Mouse (Mus musculus) Muller cell, postnatal 12 days (primary cell): Measurements from ENCODE around the gene Ispd.
A peak's percentile ranks its signal among the peaks of the same experiment; 100 is the strongest.

Source experiments
- DNase-seq: peaks from one replicate; pipeline ENCODE4 v3.0.0-alpha.2; 2015; ENCODE audit errors: inconsistent ontology term

The Ispd gene

DNA sequence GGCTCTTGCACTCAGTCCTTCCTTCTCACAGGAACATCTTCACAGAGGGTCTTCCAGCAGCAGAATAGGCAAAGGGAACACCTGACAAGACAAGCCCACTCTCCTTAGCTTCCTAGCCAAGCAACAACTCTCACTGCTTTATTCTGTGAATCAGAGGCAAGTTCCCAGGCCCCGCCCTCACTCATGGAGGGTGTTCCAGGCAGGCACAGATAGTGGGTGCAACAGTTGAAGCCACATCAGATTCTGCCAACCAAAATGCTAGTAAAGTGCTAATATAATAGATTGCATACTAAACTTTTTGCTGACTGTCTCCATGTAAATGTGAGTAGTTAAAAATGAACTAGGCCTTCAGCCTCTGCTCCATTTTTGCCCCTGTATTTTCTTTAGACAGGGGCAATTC lies 173.4 kb downstream of the Ispd start:
- DNase-seq = no peak

DNA sequence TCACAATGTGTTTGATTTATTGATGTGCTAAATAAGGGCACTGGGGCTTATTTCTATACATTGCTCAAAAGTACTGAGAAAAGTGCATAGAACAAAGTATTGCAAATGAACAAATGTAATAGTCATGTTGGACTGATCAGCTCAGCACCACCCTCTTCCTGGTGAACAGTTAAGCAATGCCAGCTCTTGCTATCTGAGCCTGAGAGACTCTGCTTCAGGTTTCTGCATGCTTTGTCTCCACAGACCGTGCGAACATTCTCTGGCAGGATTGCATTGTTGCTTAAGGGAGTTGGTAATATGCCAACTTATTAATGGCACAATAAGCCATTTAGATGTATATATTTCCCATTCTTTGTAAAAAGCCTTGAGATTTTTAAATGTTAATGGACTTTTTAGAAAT lies 182.9 kb downstream of the Ispd start:
- no peak for DNase-seq

DNA sequence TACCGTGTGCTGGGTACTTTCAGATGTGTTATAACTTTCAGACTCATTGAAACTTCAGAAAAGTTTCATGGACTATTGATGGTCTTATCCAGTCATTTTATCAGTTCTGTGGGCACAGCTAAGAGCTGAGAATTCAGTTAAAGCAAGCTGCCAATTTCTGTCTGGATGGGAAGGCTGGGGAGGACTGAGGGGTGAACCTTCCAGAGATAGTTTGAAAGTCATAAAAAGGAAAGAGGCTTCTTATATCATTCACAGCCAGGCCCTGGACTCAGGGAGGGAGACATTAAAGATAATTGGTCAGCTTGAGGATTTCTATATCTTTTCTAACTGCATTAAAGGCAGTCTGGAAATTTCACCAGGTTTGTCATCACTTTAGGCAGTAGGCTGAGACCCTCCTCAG lies 185.7 kb downstream of the Ispd start:
- no peak for DNase-seq

DNA sequence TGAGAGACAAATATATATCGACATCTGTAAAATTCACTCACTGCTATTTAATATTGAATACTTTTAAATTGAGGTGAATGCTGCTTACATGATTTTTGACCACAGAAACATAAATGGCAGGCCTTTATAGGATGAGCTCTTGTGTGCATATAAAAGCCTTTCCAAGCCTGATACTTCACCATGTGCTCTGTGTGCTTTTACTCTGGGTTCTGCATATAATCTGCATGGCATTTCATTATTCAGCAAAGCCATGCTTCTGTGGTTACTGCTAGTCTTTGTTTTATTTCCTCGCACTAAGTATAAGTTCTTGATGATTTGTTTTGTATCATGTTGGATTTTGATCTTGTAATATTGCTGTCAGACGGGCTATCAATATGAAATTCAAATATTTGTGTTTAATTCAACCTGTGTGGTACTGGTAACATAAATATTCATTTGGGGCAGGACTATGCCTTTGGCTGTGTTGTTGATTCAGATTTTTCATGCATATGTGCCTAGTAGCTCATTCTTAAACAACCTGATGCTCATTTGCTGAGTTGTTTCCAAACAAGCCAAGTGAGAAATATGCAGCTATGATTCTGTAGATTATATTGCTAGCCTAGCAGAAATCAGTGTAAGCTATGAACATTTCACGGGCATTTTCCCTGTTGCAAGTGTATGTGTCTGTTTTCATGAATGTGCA lies 189.3 kb downstream of the Ispd start:
- DNase-seq = no peak

DNA sequence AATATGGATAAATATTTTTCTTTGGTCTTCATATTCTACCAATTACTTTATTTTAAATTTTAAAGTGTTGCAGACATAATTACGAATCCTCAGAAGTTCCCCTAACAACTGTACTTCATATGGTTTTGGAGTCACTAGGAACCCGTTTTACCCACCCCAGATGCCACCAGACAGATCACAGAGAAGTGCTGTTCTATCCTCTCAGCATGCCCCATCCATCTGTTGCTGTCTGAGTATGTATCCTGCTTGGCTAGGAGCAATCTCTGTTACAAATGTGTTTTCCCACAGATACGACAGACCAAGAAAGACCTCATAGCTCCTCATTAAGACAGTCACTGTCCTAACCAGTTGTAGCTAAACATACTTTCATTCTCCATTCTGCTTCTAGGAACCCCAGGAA lies 203.6 kb downstream of the Ispd start:
- no peak for DNase-seq

DNA sequence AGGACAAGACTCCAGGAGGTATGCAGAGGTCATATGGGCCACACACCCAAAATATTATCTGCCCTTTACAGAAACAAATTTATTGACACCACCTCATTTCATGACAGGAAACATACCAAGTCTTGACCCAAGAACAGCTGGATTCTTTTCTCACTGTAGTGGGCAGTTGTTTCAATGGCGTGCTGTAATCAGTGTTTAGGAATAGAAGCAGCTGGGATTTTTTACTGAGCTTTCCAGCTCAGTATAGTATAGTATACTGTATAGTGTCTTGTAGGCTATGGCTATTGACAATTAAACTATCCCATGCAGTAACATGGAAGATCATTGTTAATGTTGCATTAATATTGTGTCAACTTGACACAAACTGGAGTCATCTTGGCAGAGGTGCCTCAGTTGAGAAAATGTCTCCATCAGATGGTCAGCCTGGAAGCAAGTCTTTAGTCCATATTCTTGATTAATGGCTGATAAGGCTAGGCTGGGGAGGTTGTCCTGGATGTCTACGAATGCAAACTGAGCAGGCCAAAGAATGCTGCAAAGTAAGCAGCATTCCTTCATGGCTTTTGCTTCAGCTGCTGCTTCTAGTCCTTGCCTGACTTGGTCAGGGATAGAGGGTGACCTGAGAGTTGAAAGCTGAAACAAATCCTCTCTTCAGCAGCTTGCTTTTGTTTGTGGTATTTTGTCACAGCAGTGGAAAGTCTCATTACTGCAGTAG lies 216.4 kb downstream of the Ispd start:
- no peak for DNase-seq

DNA sequence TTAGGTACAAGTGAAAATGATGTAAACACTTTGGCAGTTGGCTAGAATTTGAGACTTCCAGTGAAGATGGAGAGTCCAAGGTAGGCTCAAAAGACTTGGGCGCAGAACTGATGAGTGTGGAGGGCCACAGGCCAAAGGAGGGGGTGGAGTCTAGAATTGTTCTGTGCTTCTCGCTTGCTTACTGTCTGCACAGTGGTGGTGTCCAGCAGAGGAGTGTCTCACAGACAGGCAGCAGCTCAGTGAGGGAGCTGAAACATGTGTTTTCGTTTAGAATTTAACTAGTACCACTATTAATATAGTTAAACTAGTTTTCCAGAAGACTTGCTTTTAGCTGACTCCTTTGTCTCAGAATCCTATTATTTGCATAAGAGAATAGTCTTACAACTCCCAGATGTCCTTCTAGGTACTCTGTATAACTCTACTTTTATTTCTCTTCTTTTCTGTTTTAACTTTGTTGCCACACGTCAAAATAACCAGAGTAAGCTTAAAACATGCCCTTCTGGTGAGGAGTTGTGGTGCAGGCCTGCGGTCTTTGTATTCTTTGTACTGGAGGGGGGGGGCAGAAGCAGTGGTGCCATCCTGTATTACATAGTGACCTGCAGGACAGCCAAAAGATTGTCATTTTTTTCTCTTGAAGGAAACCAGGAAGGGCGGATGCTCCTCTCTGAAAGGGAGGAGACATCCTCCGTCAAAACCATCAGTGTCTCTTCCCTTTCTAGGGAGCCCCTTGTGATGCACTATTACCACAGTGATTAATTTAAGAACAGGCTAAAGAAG lies 240.9 kb downstream of the Ispd start:
- no peak for DNase-seq

DNA sequence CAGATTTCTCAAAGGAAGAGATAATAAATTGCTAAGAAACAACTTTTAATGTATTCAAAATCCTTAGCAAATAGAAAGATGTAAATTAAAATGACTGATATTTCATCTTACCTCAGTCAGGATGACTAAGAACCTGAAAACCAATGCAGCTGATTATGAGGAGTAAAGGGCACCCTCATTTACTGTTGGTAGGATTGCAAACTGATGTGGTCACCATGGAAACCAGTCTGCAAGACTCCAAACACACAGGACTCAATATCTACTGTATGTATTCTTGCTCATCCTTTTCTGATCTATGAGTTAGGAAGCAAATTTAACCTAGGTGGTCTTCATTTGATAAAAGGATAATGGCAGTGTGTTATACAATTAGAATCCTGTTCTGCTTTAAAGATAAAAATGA lies 246.0 kb downstream of the Ispd start:
- no peak for DNase-seq

DNA sequence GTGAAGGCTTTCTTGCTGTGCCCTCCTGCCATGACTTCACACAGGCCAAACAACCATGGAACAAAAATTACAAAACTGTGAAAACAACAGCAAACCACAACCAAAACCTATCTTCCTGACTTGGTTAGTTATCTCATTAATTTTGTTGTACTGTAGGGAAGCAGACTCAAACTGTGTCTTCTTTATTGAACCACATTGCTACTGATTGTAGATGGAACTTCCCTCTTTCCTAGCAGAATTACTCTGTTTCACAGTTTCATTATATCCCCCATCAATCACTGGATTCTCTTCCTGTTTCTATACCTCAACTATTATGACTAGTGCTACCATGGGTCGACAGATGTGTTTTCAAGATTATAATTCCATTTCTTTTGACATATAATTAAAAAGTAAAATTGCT lies 251.2 kb downstream of the Ispd start:
- no peak for DNase-seq

DNA sequence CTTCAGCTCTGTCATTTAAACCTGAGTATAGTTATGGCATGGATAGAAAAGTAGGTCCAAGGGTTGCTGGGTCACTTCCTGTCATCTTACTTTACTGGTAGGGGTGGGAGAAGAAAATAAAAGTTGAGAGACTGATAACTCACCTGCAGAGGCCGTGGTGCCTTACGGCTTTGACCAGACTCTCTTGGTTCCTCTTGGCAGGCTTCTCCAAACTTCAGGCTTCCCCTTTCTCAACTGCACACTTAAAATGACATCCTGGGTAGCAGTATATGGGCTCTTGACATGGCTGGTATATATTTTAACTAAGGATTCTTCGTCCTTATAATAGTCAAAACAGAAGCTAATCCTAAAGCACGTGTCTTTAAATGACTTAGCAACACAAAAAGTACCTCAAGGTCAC lies 266.3 kb downstream of the Ispd start:
- no peak for DNase-seq

DNA sequence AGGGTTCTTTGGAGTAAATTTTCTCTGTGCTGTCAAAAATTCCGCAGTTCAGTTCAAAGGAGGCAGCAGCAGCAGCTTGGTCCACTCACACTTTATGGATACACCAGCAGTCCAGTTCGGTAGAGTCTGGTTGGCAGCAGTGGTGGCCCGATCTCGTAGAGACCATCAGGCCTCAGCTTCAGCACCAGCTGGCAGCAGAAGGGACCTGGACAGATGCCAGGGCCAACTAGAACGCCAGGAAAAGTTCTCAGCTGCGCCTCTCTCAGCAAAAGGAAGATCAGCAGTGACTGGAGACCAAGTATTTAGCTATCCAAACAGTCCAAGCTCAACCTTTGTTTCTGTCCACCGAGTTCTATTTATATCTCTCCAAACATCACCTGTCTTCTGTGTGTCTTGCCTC lies 281.2 kb downstream of the Ispd start:
- DNase-seq = no peak

DNA sequence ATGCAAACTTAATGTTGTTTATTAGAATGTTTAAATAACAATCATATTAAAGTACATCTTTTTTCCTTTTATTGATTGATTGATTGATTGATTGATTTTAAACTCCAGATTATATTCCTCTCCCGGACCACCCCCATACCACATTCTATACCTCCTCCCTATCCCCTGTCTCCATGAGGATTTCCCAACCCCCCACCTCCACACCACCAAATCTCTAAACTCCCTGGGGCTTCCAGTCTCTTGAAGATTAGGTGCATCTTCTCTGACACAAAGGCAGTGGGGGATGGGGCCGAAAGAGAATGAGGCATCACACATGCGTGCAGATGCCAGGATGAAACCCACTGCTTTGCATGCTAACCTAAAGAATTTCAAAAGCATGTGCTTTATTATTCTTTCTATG lies 283.5 kb downstream of the Ispd start:
- no peak for DNase-seq

DNA sequence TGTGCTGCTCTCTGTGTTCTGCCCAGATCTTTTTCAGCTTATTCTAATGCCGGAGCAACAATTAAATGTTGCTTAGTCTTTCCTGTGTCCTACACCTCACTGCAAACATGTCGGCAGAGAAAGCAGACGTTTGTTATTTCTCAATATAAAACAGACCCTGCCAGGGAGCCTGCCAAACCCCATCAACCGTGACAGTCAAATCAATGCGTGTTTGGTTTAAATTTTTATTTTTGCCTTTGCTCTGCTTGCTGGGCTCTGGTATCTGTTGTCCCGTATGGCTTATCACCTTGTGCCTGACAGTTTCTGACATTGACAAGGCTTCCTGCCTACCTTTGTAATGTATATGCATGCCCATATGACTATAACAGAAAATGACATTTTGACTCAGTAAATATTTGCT lies 285.5 kb downstream of the Ispd start:
- DNase-seq = no peak

DNA sequence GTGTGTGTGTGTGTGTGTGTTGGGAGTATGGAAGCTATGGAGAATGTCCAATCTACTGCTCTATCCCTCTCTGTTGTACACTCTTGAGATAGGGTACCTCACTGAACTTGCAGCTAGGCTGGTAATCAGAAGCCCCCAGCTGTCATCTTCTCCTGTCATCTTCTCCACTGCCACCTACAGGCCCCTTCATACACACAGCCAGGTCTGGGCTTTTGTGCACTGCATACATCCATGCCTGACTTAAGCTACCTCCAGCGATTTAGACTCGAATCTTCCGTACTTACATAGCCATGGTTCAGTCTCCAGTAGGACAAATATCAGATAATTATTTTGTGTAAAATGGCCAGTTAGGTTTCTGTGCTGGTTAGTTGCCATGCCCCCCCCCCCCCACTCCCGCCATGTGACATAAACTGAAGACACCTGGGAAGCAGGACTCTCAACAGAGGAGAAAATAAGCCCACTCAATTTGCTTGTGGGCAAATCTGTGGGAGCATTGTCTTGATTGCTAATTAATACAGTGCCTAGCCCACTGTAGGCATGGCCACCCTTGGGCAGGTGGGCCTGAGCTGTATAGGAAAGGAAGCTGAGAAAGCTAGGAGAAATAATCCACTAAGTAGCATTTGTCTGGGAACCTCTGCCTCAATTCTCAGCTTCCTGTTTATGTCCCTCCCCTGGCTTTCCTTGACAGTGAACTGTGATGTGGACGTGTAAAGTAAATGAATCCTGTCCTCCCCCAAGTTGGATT lies 289.1 kb downstream of the Ispd start:
- no peak for DNase-seq

DNA sequence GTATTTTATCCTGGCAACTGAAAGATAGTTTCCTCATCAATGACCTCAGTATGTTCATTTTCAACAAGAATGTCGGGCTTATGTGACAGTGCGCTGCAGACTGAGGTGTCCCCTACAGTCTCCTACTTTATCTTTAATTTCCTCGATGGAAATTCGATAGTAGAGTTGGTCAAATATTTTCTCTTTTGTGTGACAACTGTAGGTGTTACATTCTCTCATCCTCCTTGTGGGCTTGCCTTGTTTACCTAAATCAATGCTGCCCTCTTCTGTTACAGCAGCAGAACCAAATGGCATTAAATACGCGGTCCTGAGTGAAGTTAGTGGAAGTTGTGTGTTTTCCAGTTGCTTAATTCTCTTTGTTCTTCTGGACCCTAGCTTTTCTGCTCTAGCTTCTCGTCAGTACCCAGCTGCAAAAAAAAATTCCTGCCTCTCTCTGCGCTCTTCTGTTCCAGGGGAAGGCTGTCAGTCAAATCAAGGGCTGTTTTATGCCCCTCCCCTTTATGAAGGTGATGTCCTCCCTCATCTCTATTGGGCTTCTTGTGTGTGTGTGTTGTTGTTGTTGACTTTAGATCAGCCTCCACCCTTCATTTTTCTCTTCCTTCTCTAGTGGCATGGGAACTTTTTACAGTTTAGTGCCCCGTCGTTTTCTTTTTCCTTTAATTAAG lies 289.8 kb downstream of the Ispd start:
- peak; percentile 41 for DNase-seq

DNA sequence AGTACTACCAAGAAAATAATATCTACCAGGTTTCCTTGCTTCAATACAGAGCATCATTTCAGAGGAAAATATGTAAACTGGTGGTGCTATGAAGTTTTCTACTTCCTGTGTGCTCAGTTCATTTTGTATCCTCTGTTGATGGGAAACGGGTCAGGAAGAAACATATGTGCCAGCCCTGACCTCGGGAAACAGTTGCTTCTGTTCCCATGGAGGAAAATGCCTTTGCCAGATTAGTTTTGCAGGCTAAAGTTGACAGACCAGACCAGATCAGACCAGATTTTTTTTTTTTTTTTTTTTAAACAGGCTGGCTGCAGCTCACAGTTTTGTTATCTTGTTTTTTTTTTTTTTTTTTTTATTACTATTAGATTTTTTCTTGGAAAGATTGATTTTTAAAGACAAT lies 293.2 kb downstream of the Ispd start:
- DNase-seq = no peak

DNA sequence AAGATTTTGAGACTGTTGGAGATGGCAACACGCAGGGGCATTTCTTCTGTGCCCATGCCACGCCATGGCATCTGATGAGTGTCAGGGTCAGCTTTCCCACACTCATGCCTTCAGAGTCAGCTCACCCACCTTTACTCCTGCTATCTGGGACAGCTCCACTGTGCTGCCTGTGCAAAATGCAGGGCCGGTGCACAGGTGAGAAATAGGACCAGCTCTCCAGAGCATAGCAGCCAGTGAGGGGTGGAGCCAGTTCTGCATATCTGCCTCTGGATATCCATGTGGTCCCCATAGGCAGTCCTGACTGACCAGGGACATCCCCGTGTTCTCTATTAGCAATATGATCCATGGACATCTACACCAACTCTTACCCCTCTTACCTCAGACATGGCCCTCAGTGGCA lies 297.0 kb downstream of the Ispd start:
- DNase-seq = no peak

DNA sequence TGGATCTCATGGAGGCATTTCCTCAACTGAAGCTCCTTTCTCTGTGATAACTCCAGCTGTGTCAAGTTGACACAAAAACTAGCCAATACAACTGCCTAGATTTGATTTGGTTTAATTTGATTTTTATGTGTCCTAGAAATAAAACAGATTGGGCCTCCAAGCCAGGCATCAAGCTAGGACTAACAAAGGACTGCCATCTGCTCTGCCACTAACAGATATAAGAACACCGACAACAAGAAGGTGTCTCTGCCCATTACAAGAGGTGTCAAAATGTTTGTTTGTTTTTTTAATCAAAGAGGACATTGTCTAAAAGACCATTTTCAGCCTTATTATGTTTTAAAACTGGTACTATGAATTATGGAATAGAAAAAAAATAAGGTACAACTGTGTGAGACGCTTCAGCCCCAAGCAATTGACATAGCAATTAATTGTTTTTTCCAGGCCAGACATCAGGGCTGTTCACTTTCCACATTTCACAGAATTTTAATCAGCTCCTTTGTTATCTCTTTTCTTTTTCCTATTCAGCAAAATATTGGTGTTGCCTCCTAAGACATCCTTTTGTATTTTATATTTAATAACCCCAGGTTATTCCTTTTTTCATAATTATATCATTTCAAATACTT lies 299.7 kb downstream of the Ispd start:
- no peak for DNase-seq

DNA sequence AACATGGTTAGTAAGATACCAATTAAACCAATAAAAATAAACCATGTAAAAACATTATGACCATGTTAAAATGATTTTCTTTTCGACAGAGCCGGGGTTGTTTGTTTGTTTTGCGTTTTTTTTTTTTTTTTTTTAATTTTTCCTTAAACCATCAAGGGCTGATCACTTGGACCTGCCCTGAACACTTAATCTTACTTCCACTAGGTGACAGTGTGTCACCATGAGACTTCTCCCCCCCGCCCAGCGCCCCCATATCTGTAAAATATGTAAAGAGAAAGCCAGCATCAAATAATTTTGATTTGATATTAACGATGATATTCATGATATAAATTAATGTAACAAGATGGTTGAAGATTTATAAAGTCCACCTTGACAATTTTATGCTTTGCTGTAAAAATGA lies 300.5 kb downstream of the Ispd start:
- DNase-seq = no peak

DNA sequence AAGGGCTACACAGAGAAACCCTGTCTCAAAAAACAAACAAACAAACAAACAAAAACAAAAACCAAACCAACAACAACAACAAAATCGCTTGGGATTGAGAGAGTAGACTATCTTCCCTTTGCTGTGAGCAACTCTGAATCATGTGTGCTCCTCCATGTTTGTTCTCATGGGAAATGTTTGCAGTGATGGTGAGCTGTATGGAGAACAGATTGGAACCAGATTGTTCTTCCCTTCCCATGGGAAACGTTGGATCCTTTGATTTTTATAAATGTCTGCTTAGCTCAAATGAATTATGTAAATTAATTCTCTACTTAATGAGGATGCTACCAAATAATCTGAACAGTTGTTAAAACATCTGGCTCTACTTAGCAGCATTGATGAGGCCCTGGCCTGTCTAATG lies 312.8 kb downstream of the Ispd start:
- DNase-seq = no peak

DNA sequence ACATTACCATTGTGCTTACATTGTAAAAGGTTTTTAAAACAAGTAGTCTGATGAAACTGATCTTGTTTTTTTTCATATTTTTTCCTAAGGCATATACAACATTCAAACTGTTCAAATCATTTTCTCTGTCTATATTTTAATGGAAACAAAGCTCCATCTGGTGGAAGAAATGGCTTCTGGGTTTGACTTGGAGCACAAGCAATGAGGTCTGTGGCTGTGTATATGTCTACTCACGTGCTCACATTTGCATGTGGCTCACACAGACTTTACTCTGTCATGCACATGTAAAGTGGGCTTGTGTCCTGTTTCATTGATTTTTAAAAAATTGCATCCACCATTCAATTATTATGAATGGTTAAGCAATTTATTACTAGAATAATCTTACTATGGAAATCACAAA lies 323.1 kb downstream of the Ispd start:
- DNase-seq = no peak
